Mouse (Mus musculus) testis, adult 2 months (tissue): ENCODE results near the gene Pdlim7.

ENCODE experiments used
- CTCF ChIP-seq: fragments of 200-500 bp; IDR thresholded peaks from 2 replicates; pipeline ENCODE4 v1.5.1; 2012; ENCODE audit warnings: low read depth, mild to moderate bottlenecking, inconsistent platforms, low read length, moderate library complexity; ENCODE audit not compliant: control insufficient read depth, insufficient read depth, insufficient replicate concordance
- POLR2A ChIP-seq: fragments of 200-500 bp; IDR thresholded peaks from 2 replicates; pipeline ENCODE4 v1.6.1; 2012; ENCODE audit warnings: low read depth, mild to moderate bottlenecking, inconsistent platforms, low read length, moderate library complexity; ENCODE audit not compliant: control insufficient read depth

GRCm38 (mm10) chr13:55473076-55473831 lies 40.2 kb downstream of the Pdlim7 start:
- TF ChIP-seq CTCF (no peak), POLR2A (no peak)
